In the genomic region with DNA sequence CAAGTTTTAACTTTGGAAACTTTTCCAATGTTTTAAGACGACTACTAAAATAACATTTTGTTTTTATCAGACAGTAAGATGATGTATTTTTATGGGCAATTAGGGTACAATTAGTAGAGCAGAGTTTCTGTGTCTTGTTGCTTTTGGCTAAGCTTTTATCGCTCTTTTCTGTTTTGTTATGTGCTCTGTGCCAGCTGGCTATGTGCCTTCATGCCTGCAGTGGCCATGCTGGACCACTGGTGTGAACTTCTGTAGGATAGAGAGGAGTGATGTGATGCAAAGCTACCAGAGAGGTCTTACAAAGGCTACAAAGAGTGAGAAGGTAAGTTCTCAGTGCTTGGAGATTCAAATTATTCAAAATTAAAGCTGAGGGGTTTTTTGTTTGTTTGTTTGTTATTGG, we compare ENCODE assay signal across 23 mouse cellular contexts.
DNase-seq lines count a peak whose midpoint lies in the region; ATAC-seq and TF ChIP-seq lines count a peak whose summit lies in the region.
"Had no signal": no experiment of that assay in that cellular context is flagged by ENCODE, and none has a peak within 500 bp of the region (broad histone marks: within the 10 kb centered on the region; RNA-seq: fewer than 3 reads in every experiment).

No protein-coding gene starts in this region.

- H3K4me1 ChIP-seq in liver, adult 2 months (ENCODE audit: control insufficient read depth, insufficient read depth, low read length), result no peaks in the 10 kb centered on the region
- H3K4me1 ChIP-seq in liver, embryonic 12.5 days, result no peaks in the 10 kb centered on the region
- H3K4me1 ChIP-seq: embryonic facial prominence, embryonic 10.5 days; forebrain, embryonic 13.5 days; hindbrain, embryonic 12.5 days had no signal

- no peaks in the 10 kb centered on the region for H3K79me2 ChIP-seq in liver, adult 2 months (ENCODE audit: control insufficient read depth, insufficient read depth, low read length)

- no peak overlapping the region for H3K4me2 ChIP-seq in liver, embryonic 12.5 days
- H3K4me2 ChIP-seq: forebrain, embryonic 13.5 days; heart, embryonic 11.5 days; hindbrain, embryonic 12.5 days had no signal

- no peak for ATAC-seq in cerebellum, adult (ENCODE audit: insufficient number of reproducible peaks, low FRiP score, low TSS enrichment)
- ATAC-seq in liver, embryonic 12.5 days, result no peak
- ATAC-seq: activated CD4-positive, CD25-positive, alpha-beta regulatory T cell, adult 4 months; forebrain, embryonic 13.5 days; hindbrain, embryonic 16.5 days; inflammation-experienced regulatory T-cells, adult 6 months; Patski had no signal

- no peak overlapping the region for H3K4me3 ChIP-seq in liver, adult 2 months (ENCODE audit: insufficient read depth, low read depth, low read length)
- H3K4me3 ChIP-seq in liver, embryonic 12.5 days, result no peak overlapping the region
- H3K4me3 ChIP-seq: embryonic facial prominence, embryonic 10.5 days; forebrain, embryonic 13.5 days; hindbrain, embryonic 12.5 days had no signal

- H3K27me3 ChIP-seq in liver, adult 2 months (ENCODE audit: control insufficient read depth, insufficient read depth, low read length), result no peaks in the 10 kb centered on the region
- H3K27me3 ChIP-seq in liver, embryonic 12.5 days (replicated peaks), result no peaks in the 10 kb centered on the region
- H3K27me3 ChIP-seq: forebrain, embryonic 13.5 days; hindbrain, embryonic 12.5 days had no signal

- no peaks in the 10 kb centered on the region for H3K36me3 ChIP-seq in liver, adult 2 months (ENCODE audit: control insufficient read depth, insufficient read depth, low read length)
- H3K36me3 ChIP-seq in liver, embryonic 12.5 days, result no peaks in the 10 kb centered on the region
- H3K36me3 ChIP-seq: embryonic facial prominence, embryonic 10.5 days; hindbrain, embryonic 12.5 days had no signal

- no peak overlapping the region for H3K27ac ChIP-seq in liver, adult 2 months (replicated peaks; ENCODE audit: insufficient read depth, low read depth, low read length)
- no peak overlapping the region for H3K27ac ChIP-seq in liver, embryonic 12.5 days
- H3K27ac ChIP-seq: embryonic facial prominence, embryonic 10.5 days; forebrain, embryonic 13.5 days; hindbrain, embryonic 12.5 days had no signal

- no peaks in the 10 kb centered on the region for H3K9me3 ChIP-seq in liver, embryonic 12.5 days (replicated peaks)
- H3K9me3 ChIP-seq: embryonic facial prominence, embryonic 10.5 days; forebrain, embryonic 13.5 days; hindbrain, embryonic 12.5 days had no signal

- no peak overlapping the region for H3K9ac ChIP-seq in liver, adult 2 months (ENCODE audit: low read depth, low read length)
- H3K9ac ChIP-seq in liver, embryonic 12.5 days, result no peak overlapping the region
- H3K9ac ChIP-seq: forebrain, embryonic 13.5 days; hindbrain, embryonic 12.5 days had no signal

- WGBS in liver, adult 2 months, result 80% methylated on average over 2 of the region's 2 CpGs
- 56% methylated on average over 2 of the region's 2 CpGs for WGBS in liver, embryonic 12.5 days (ENCODE audit: insufficient replicate concordance)

- DNase-seq in cerebellum, postnatal 14 days, result peak; percentile 36 to 37
- DNase-seq in kidney, postnatal 10 days, result peak; percentile 27
- no peak for DNase-seq in kidney, postnatal 25 days
- DNase-seq in liver, adult 2 months (ENCODE audit: extremely low read depth, low read depth, low spot score), result peak; percentile 4
- DNase-seq in adipocyte (ENCODE audit: low spot score), result peak; percentile 10
- DNase-seq in frontal cortex, postnatal 10 days (ENCODE audit: low spot score in 2 of 2), result no peak
- DNase-seq: adrenal gland, adult 2 months; adrenal gland, postnatal 25 days; cerebellum, adult 11 months; cerebellum, adult 8-10 months; gastrocnemius, postnatal 10 days; heart, adult 18-20 months; heart, postnatal 36 days had no signal

- TF ChIP-seq POLR2A in liver, adult 2 months (IDR thresholded peaks at IDR 0.05; ENCODE audit: extremely low read depth, insufficient read depth, low read length), result no peak

- TF ChIP-seq CTCF in liver, adult 2 months (IDR thresholded peaks at IDR 0.05; ENCODE audit: low read depth, low read length), result no peak

Comparison
In these comparisons a context has a peak if more than half of its experiments do, and no peak if none do; other contexts are left out.
1. DNase-seq: peak in cerebellum, postnatal 14 days (2 of 2), kidney, postnatal 10 days (single experiment), liver, adult 2 months (single experiment) and adipocyte (single experiment); none in kidney, postnatal 25 days (0 of 2) and frontal cortex, postnatal 10 days (0 of 2).